ENCODE assay signal across 8 mouse cellular contexts in the genomic region with DNA sequence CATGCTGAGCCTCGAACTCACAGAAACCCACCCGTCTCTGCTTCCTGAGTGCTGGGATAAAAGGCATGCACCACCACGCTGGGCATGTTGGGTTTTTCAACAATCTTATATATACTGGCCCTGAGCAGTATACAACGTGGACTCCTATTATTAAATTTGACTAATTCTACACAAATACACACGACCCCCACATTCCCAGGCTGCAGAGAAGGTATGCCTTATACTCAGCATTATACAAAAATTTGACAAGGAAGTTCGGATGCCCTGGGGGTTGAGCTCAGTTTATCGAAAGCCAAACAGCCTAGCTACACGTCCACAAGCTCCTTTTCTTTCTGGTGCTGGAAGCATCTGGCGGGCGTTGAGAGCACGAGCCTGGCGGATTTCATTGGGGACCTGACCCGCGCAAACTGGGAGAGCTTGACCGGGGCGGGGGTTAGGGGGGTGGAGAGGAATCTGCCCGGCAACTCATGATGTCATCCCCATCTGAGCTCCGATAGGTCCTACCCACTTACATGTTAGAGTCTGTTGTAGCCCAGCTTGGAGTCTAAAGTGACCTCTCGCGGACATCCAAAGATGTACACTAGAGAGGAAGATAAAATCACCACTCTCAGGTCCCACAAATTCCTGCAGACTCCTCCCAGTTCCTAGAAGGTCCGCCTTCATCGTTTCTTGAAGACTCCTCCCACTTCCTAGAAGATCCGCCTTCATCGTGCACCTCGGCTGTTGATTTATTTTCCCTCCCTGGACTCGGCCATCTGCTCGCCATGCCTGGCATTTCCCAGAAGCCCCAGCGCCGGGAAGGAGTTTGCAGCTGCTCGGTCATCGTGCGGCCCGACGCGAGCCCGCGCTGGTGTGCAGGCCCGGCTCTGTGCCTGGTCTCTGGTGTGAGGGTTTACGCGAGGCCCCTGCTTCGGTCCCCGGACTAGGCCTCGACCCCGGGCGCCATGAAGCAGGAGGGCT. TPM values are rescaled to one million over a fixed set of nuclear protein-coding genes. Genes with fewer than 3 reads are reported as not detected.
DNase-seq lines count a peak whose midpoint lies in the region; ATAC-seq and TF ChIP-seq lines count a peak whose summit lies in the region.

Gene Psmd3 (plus strand): TSS at position 769 of the 960 bp plus-strand sequence.

- H3K9ac ChIP-seq in lung, postnatal 0 days (replicated peaks; ENCODE audit: low read depth): peak within 1 kb of the TSS; percentile 100

- H3K4me2 ChIP-seq in lung, postnatal 0 days (replicated peaks; ENCODE audit: low read depth, low read length): peak within 1 kb of the TSS; percentile 92

- no peaks in the 10 kb centered on the region for H3K27me3 ChIP-seq in hindbrain, embryonic 10.5 days (ENCODE audit: insufficient read depth, poor library complexity, severe bottlenecking)
- H3K27me3 ChIP-seq in lung, postnatal 0 days (replicated peaks; ENCODE audit: insufficient read depth, low read length): no peaks in the 10 kb centered on the region

- peak; percentile 98 for DNase-seq in MN1 (ENCODE audit: low spot score)
- DNase-seq in cerebellum, adult 9-10 months: peak; percentile 98
- DNase-seq in hindbrain, embryonic 10.5 days (ENCODE audit: low spot score): peak; percentile 98
- DNase-seq in layer of hippocampus, adult 9-11 months: peak; percentile 97
- peak; percentile 99 for DNase-seq in lung, postnatal 0 days (ENCODE audit: low spot score)
- DNase-seq in ovary, postnatal 14 days (ENCODE audit: low spot score): peak; percentile 98
- DNase-seq in thymus, postnatal 14 days: peak; percentile 95

- WGBS in hindbrain, embryonic 10.5 days: 5% methylated on average over 45 of the region's 45 CpGs
- WGBS in lung, postnatal 0 days: 4% methylated on average over 45 of the region's 45 CpGs

- no peaks in the 10 kb centered on the region for H3K9me3 ChIP-seq in hindbrain, embryonic 10.5 days
- no peaks in the 10 kb centered on the region for H3K9me3 ChIP-seq in lung, postnatal 0 days (ENCODE audit: low read length)

- peak; percentile 66 for TF ChIP-seq CTCF in lung, postnatal 0 days (IDR thresholded peaks at IDR 0.05)

- peak; percentile 79 for TF ChIP-seq EP300 in lung, postnatal 0 days (IDR thresholded peaks at IDR 0.05)

- peak within 1 kb of the TSS; percentile 94 for H3K27ac ChIP-seq in hindbrain, embryonic 10.5 days
- peak within 1 kb of the TSS; percentile 90 for H3K27ac ChIP-seq in lung, postnatal 0 days (ENCODE audit: low read length)

- ATAC-seq in frontal cortex, adult (ENCODE audit: low TSS enrichment): peak; percentile 94
- peak; percentile 96 for ATAC-seq in lung, postnatal 0 days

- H3K4me3 ChIP-seq in hindbrain, embryonic 10.5 days: peak within 1 kb of the TSS; percentile 93
- peak within 1 kb of the TSS; percentile 92 for H3K4me3 ChIP-seq in lung, postnatal 0 days (ENCODE audit: low read depth, low read length)

- H3K4me1 ChIP-seq in hindbrain, embryonic 10.5 days (replicated peaks): peaks cover 22% of the 10 kb centered on the region
- peaks cover 7% of the 10 kb centered on the region; the same call in 1 of the 2 replicates for H3K4me1 ChIP-seq in lung, postnatal 0 days (ENCODE audit: insufficient read depth, low read depth, low read length)

- peaks cover 28% of the 10 kb centered on the region for H3K36me3 ChIP-seq in hindbrain, embryonic 10.5 days
- H3K36me3 ChIP-seq in lung, postnatal 0 days (ENCODE audit: insufficient read depth, low read length): peaks cover 15% of the 10 kb centered on the region; the same call in 1 of the 2 replicates

RNA-seq across cellular contexts. Expression of gene Psmd3, which starts in this region (rescaled TPM):
- polyA plus RNA-seq in hindbrain, embryonic 10.5 days (2016; fragmentation: Nextera tagmentation; extraction: Ambion mirVana): 251 and 281 TPM in 2 replicates
- polyA plus RNA-seq in lung, postnatal 0 days (2015; fragmentation: Nextera tagmentation; extraction: Ambion mirVana): 105 and 107 TPM in 2 replicates

Comparison
In these comparisons a context has a peak if more than half of its experiments do, and no peak if none do; other contexts are left out.
1. Peak in every context shown above with its lines: DNase-seq, ATAC-seq, H3K4me3 ChIP-seq and H3K27ac ChIP-seq.